Mouse (Mus musculus) right cerebral cortex, postnatal 25 days (tissue): ENCODE measurements around the gene Rassf10.
"Not testable (repeated sequence)": the region's sequence is repeated elsewhere in the genome, so short reads cannot be mapped to it uniquely, and the experiment has no call there.

Experiments
- DNase-seq: peaks from one replicate; pipeline ENCODE4 v3.0.0; 2022

Gene Rassf10

GRCm38 (mm10) chr7:112953777-112954291, at the start of gene Rassf10:
Rassf10 (plus strand) TSS chr7:112953962.
- peak; percentile 23 for DNase-seq

- DNase-seq = no peak
These were observed 46.9 kb upstream of the Rassf10 start for GRCm38 (mm10) chr7:112906848-112907247.

GRCm38 (mm10) chr7:112907468-112907867, 46.3 kb upstream of the Rassf10 start:
- no peak for DNase-seq

GRCm38 (mm10) chr7:112909164-112909563, 44.6 kb upstream of the Rassf10 start:
- DNase-seq = no peak

- no peak for DNase-seq
These were observed 40.8 kb upstream of the Rassf10 start for GRCm38 (mm10) chr7:112912969-112913368.

GRCm38 (mm10) chr7:112915571-112915970, 38.2 kb upstream of the Rassf10 start:
- peak; percentile 12 for DNase-seq

GRCm38 (mm10) chr7:112917613-112918278, 36.0 kb upstream of the Rassf10 start:
- no peak for DNase-seq

- peak; percentile 23 for DNase-seq
These were observed 35.3 kb upstream of the Rassf10 start for GRCm38 (mm10) chr7:112918279-112918991.

GRCm38 (mm10) chr7:112919845-112920244, 33.9 kb upstream of the Rassf10 start:
- DNase-seq = peak; percentile 20

- DNase-seq = no peak
These were observed 31.0 kb upstream of the Rassf10 start for GRCm38 (mm10) chr7:112922801-112923200.

- no peak for DNase-seq
These were observed 30.1 kb upstream of the Rassf10 start for GRCm38 (mm10) chr7:112923712-112924111.

- DNase-seq = no peak
These were observed 23.1 kb upstream of the Rassf10 start for GRCm38 (mm10) chr7:112930669-112931068.

GRCm38 (mm10) chr7:112935876-112936275, 17.9 kb upstream of the Rassf10 start:
- not testable (repeated sequence) for DNase-seq

- no peak for DNase-seq
These were observed 16.7 kb upstream of the Rassf10 start for GRCm38 (mm10) chr7:112937089-112937488.

- no peak for DNase-seq
These were observed 14.8 kb upstream of the Rassf10 start for GRCm38 (mm10) chr7:112938959-112939358.

GRCm38 (mm10) chr7:112942567-112942966, 11.2 kb upstream of the Rassf10 start:
- DNase-seq = no peak

- no peak for DNase-seq
These were observed 10.7 kb upstream of the Rassf10 start for GRCm38 (mm10) chr7:112943056-112943455.

- no peak for DNase-seq
These were observed 7.1 kb upstream of the Rassf10 start for GRCm38 (mm10) chr7:112946706-112947105.

GRCm38 (mm10) chr7:112954351-112955102, 765 bp downstream of the Rassf10 start:
- DNase-seq = peak; percentile 5

GRCm38 (mm10) chr7:112955103-112955827, 1.5 kb downstream of the Rassf10 start:
- DNase-seq = peak; percentile 8

GRCm38 (mm10) chr7:112955955-112956354, 2.2 kb downstream of the Rassf10 start:
- no peak for DNase-seq

- DNase-seq = no peak
These were observed 3.2 kb downstream of the Rassf10 start for GRCm38 (mm10) chr7:112956961-112957360.

GRCm38 (mm10) chr7:112957630-112958029, 3.9 kb downstream of the Rassf10 start:
- no peak for DNase-seq
